Mouse (Mus musculus): ENCODE measurements around the gene Tmub1.

Gene Tmub1

DNA sequence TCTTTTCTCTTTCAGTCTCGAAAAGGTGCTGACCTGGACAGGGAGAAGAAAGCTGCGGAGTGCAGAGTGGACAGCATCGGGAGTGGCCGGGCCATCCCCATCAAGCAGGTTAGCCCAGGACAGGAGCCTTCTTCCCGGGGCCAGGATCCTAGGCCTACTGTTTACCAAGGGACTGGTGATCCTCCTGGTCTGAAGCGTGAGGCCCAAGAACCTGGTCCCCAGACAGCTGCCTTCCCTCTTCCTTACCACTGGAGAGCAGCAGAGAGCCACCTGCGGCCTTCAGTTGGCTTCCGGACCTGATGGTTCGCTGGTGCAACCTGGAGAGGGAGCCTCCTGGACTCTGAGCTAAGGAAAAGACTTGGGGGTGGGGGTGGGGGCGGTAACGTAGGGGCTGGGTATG lies 35.7 kb upstream of the Tmub1 start:
- TF ChIP-seq CTCF (conservative IDR thresholded peaks at IDR 0.05; ENCODE audit: low read length) (peak; percentile 86), NANOG (IDR thresholded peaks at IDR 0.05; ENCODE audit: borderline replicate concordance, low read length) (no peak)
- Histone ChIP-seq H3K4me1 (replicated peaks; ENCODE audit: low read depth, low read length) (peaks cover 81% of the 10 kb centered on the region), H3K36me3 (ENCODE audit: insufficient read depth, low read length) (peaks cover 68% of the 10 kb centered on the region), H3K9me3 (ENCODE audit: low read length) (no peaks in the 10 kb centered on the region), H3K4me3 (replicated peaks; ENCODE audit: low read length) (peak overlapping the region; percentile 74), H3K27me3 (ENCODE audit: insufficient read depth, low read length) (peaks cover 4% of the 10 kb centered on the region; the same call in 1 of the 2 replicates)

DNA sequence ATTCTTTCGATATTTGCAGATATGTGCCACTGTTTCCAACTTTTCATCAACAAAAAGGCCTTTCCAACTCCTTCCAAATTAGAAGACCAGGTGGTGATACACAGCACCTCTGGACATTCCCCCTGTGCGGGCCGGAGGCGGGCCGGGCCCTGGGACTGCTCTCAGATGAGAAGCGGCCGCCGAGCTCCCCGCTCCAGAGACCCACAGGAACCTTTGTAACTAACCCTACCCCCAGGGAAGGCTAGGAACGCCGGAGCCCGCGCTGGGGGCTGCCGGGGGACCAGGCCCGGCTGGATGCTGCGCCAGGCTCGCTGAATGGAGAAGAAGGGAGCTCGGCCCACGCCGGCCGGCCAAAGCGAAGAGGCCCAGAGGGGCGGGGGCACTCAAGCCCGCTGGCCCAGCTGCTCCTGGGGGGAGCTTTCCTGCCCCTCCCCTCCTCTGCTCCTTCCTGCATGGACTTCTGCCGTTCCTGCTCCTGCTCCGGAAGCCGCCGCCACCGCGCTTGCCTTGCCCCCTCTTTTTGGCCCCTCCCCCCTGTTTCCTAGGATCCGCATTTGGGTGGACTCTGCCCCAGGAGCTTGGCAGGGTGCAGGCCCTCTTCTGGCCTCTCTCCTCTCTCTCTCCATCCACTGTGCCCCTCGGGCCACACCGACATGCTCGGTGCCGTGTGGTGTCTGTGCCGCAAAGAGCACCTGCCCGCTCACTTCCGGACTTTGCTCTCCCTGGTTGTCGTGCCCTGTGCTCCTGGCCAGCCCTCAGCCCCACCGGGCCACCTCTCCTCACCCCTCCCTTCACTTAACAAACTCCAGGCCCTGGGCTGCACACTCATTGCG lies 34.8 kb upstream of the Tmub1 start:
- Histone ChIP-seq H3K9me3 (ENCODE audit: low read length) (no peaks in the 10 kb centered on the region), H3K36me3 (ENCODE audit: insufficient read depth, low read length) (peaks cover 69% of the 10 kb centered on the region), H3K27me3 (ENCODE audit: insufficient read depth, low read length) (peaks cover 4% of the 10 kb centered on the region; the same call in 1 of the 2 replicates), H3K4me1 (replicated peaks; ENCODE audit: low read depth, low read length) (peaks cover 78% of the 10 kb centered on the region), H3K4me3 (replicated peaks; ENCODE audit: low read length) (peak overlapping the region; percentile 74)
- TF ChIP-seq POU5F1 (IDR thresholded peaks at IDR 0.05; ENCODE audit: borderline replicate concordance, low read length) (no peak), NANOG (IDR thresholded peaks at IDR 0.05; ENCODE audit: borderline replicate concordance, low read length) (no peak), CTCF (conservative IDR thresholded peaks at IDR 0.05; ENCODE audit: low read length) (no peak)

DNA sequence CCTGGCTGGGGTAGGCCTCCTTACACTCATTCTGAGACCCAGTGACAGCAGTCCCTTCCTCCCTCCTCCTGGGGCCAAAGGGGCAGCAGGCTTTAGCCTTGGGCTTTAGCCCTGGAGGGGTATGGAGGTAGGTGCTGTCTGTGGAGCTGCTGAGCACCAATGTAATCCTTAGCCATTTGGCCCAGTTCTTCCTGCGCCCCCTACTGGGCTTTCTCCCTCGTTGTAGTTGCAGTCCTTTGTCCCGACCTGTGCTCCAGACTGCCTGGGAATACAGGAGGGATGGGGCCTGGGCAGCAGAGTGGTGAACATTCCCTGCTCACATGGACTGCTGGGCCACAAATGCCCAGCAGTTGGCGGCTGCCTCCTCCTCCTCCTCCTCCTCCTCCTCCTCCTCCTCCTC lies 34.0 kb upstream of the Tmub1 start:
- no peaks in the 10 kb centered on the region for H3K9me3 ChIP-seq (ENCODE audit: low read length)
- H3K27me3 ChIP-seq (ENCODE audit: insufficient read depth, low read length) = peaks cover 9% of the 10 kb centered on the region; the same call in 1 of the 2 replicates
- H3K4me1 ChIP-seq (replicated peaks; ENCODE audit: low read depth, low read length) = peaks cover 78% of the 10 kb centered on the region
- peak overlapping the region; percentile 32; the same call in 1 of the 2 replicates for H3K4me3 ChIP-seq (replicated peaks; ENCODE audit: low read length)
- H3K36me3 ChIP-seq (ENCODE audit: insufficient read depth, low read length) = peaks cover 69% of the 10 kb centered on the region
- TF ChIP-seq POU5F1 (IDR thresholded peaks at IDR 0.05; ENCODE audit: borderline replicate concordance, low read length) (no peak), CTCF (conservative IDR thresholded peaks at IDR 0.05; ENCODE audit: low read length) (peak; percentile 75), NANOG (IDR thresholded peaks at IDR 0.05; ENCODE audit: borderline replicate concordance, low read length) (no peak)

DNA sequence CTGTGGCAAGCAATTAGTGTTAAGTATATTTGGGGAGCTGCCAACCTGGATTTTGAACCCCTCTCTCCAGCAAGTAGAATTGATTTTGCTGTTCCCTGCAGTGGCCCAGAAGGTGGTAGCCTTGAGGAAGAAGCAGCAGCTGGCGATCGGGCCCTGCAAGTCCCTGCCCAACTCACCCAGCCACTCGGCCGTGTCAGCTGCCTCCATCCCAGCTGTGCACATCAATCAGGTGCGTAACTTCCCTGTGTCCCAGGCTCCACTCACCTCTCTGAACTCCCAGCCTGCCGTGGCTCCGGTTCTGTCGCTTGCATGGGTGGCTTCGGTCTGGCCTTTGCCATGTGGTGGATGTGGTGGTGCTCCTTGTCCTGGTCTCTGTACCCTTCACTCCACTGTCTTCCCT lies 30.3 kb upstream of the Tmub1 start:
- Histone ChIP-seq H3K4me3 (replicated peaks; ENCODE audit: low read length) (no peak overlapping the region), H3K9me3 (ENCODE audit: low read length) (no peaks in the 10 kb centered on the region), H3K4me1 (replicated peaks; ENCODE audit: low read depth, low read length) (peaks cover 65% of the 10 kb centered on the region), H3K27me3 (ENCODE audit: insufficient read depth, low read length) (peaks cover 26% of the 10 kb centered on the region), H3K36me3 (ENCODE audit: insufficient read depth, low read length) (peaks cover 53% of the 10 kb centered on the region)
- no peak for TF ChIP-seq POU5F1 (IDR thresholded peaks at IDR 0.05; ENCODE audit: borderline replicate concordance, low read length)
- no peak for TF ChIP-seq NANOG (IDR thresholded peaks at IDR 0.05; ENCODE audit: borderline replicate concordance, low read length)
- no peak for TF ChIP-seq CTCF (conservative IDR thresholded peaks at IDR 0.05; ENCODE audit: low read length)

DNA sequence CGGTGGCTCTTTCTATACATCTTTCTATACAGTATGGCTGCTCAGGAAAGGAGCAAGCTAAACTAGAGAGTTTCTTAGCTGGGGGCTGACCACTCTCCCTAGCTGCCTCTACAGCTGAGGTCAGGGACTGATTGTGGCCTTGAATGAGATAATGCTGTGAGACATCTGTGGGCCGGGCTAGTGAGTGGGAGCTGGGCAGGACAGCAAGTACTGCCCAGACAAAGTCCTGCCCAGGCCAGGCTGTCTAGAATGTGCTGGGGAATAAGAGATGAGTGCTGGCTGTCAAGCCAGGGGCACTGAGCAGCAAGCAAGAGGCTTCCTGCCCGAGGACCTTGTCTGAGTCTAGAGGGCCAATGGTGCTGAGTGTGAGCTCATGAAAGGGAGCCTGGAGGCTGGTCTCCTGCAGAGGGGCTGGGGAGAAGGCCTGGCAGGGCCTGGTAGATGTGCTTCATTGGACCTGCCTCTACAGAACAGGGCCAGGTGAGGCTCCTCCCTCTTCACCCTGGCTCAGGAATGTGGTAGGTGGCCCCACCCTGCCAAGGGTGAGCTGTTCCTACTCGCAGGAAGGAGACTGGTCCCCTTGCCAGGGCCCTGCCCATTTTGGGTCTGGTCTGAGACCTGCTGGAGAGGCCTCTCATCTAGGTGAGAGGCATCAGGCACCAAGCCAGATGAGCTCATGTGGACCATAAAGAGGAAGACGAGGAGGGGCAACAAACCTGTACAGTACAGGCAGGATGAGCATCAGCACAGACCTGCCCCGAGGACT lies 28.0 kb upstream of the Tmub1 start:
- peaks cover 64% of the 10 kb centered on the region for H3K4me1 ChIP-seq (replicated peaks; ENCODE audit: low read depth, low read length)
- no peak for TF ChIP-seq POU5F1 (IDR thresholded peaks at IDR 0.05; ENCODE audit: borderline replicate concordance, low read length)
- no peak for TF ChIP-seq NANOG (IDR thresholded peaks at IDR 0.05; ENCODE audit: borderline replicate concordance, low read length)
- TF ChIP-seq CTCF (conservative IDR thresholded peaks at IDR 0.05; ENCODE audit: low read length) = no peak
- peaks cover 26% of the 10 kb centered on the region for H3K27me3 ChIP-seq (ENCODE audit: insufficient read depth, low read length)
- no peaks in the 10 kb centered on the region for H3K9me3 ChIP-seq (ENCODE audit: low read length)
- H3K36me3 ChIP-seq (ENCODE audit: insufficient read depth, low read length) = peaks cover 49% of the 10 kb centered on the region
- H3K4me3 ChIP-seq (replicated peaks; ENCODE audit: low read length) = peak overlapping the region; percentile 83

DNA sequence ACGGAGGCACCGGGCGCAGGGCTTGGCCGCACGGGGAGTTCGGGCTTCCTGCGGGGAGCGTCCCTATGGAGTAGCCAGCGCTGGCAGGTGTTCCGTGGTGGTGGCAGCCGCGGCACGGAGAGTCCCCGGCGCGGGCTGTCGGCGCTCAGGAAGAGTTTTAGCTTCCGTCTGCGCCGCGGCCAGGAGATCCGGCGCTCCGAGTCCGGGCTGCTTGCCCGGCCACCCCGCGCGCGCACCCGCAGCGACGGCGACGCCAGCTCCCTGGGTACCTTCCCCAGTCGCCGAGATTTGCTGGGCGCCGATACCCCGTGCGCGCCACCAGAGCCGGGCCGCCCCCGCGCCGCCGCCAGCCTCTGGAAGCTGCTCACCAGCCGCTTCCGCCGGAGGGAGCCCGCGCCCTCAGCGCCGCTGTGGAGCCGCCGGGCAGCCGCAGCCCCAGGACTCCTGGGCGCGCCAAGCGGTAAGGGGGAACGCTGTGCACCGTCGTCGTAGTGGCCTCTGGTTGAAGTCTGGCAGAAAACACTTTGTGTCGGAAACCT lies 27.1 kb upstream of the Tmub1 start:
- no peaks in the 10 kb centered on the region for H3K9me3 ChIP-seq (ENCODE audit: low read length)
- peaks cover 40% of the 10 kb centered on the region for H3K36me3 ChIP-seq (ENCODE audit: insufficient read depth, low read length)
- peak overlapping the region; percentile 83 for H3K4me3 ChIP-seq (replicated peaks; ENCODE audit: low read length)
- no peak for TF ChIP-seq POU5F1 (IDR thresholded peaks at IDR 0.05; ENCODE audit: borderline replicate concordance, low read length)
- TF ChIP-seq CTCF (conservative IDR thresholded peaks at IDR 0.05; ENCODE audit: low read length) = no peak
- no peak for TF ChIP-seq NANOG (IDR thresholded peaks at IDR 0.05; ENCODE audit: borderline replicate concordance, low read length)
- H3K27me3 ChIP-seq (ENCODE audit: insufficient read depth, low read length) = peaks cover 26% of the 10 kb centered on the region
- H3K4me1 ChIP-seq (replicated peaks; ENCODE audit: low read depth, low read length) = peaks cover 63% of the 10 kb centered on the region

DNA sequence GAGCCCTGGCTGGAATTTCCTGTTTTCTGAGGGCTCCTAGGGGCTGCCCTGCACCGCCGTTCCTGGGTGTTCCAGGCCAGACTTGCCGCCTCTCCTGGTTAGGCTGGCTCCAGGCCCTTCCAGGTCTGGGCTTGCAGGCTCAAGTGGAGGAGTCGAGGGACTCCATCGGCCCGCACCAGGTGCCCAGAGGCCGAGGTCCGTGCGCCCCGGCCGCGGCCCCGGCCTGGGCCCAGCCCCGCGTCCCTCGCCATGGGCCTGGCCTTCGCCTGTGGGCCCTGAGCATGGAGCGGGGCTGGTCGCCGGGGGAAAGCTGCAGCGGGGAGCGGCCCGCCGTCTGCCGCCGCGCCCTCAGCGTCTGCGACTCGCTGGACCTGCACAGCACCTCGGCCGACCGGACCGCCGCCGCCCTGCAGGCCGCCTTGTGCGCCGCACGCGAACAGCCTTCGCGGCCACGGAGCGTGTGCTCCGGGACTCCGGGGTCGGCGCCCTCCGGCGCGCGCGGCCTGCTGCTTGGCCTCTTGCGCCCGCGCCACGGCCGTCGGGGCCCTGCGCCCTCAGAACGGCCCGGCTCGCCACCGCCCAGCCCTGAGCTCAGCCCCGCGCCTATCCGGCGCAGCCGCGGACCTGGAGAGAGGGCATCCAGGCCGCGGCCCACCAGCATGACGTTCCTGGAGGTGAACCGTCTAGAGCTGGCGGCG lies 26.5 kb upstream of the Tmub1 start:
- H3K9me3 ChIP-seq (ENCODE audit: low read length) = no peaks in the 10 kb centered on the region
- H3K4me1 ChIP-seq (replicated peaks; ENCODE audit: low read depth, low read length) = peaks cover 58% of the 10 kb centered on the region
- peaks cover 26% of the 10 kb centered on the region for H3K27me3 ChIP-seq (ENCODE audit: insufficient read depth, low read length)
- H3K36me3 ChIP-seq (ENCODE audit: insufficient read depth, low read length) = peaks cover 38% of the 10 kb centered on the region
- TF ChIP-seq NANOG (IDR thresholded peaks at IDR 0.05; ENCODE audit: borderline replicate concordance, low read length) (no peak), POU5F1 (IDR thresholded peaks at IDR 0.05; ENCODE audit: borderline replicate concordance, low read length) (no peak), CTCF (conservative IDR thresholded peaks at IDR 0.05; ENCODE audit: low read length) (no peak)
- H3K4me3 ChIP-seq (replicated peaks; ENCODE audit: low read length) = peak overlapping the region; percentile 83
